Mouse (Mus musculus) mesoderm, embryonic 11.5 days (tissue): ENCODE results near the gene Tenm4.
A peak's percentile ranks its signal among the peaks of the same experiment; 100 is the strongest.

Experiments used
- DNase-seq: peaks from one replicate; pipeline ENCODE4 v3.0.0-alpha.2; 2012; ENCODE audit warnings: low read depth, low spot score

Gene Tenm4

GRCm38 (mm10) chr7:96340826-96341225 is 169.8 kb downstream of the Tenm4 start:
- DNase-seq, result no peak

GRCm38 (mm10) chr7:96341479-96341878 is 170.4 kb downstream of the Tenm4 start:
- no peak for DNase-seq

DNA sequence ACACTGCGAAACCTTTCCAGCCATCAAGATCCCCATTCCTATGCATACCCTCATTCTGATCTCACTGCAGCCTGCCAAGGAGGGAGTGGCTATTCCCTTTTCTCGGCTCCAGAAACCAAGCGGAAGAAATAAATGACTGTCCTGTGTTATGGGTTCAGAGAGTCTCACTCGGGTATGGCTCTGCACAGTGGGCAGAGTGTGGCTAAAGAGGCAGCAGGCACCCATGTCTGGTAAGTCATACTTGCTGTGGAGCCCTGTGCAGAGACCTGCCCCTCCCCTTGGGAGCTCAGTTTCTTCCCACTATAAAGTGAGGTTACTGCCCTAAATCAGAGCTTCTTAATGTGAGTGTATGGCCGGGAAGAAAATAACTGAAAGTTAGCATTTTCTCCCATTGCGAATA is 171.9 kb downstream of the Tenm4 start:
- DNase-seq, result no peak

GRCm38 (mm10) chr7:96343667-96344066 is 172.6 kb downstream of the Tenm4 start:
- no peak for DNase-seq

GRCm38 (mm10) chr7:96352671-96353070 is 181.6 kb downstream of the Tenm4 start:
- DNase-seq, result no peak

- no peak for DNase-seq
Observed at GRCm38 (mm10) chr7:96356285-96356811, 185.3 kb downstream of the Tenm4 start.

- DNase-seq, result no peak
Observed at GRCm38 (mm10) chr7:96357550-96357949, 186.5 kb downstream of the Tenm4 start.

- no peak for DNase-seq
Observed at GRCm38 (mm10) chr7:96363311-96363710, 192.3 kb downstream of the Tenm4 start.

- no peak for DNase-seq
Observed at GRCm38 (mm10) chr7:96369947-96370346, 198.9 kb downstream of the Tenm4 start.

- no peak for DNase-seq
Observed at GRCm38 (mm10) chr7:96374004-96374663, 203.1 kb downstream of the Tenm4 start.

GRCm38 (mm10) chr7:96375507-96375906 is 204.5 kb downstream of the Tenm4 start:
- no peak for DNase-seq

- peak; percentile 43 for DNase-seq
Observed at GRCm38 (mm10) chr7:96383686-96384528, 212.9 kb downstream of the Tenm4 start.

DNA sequence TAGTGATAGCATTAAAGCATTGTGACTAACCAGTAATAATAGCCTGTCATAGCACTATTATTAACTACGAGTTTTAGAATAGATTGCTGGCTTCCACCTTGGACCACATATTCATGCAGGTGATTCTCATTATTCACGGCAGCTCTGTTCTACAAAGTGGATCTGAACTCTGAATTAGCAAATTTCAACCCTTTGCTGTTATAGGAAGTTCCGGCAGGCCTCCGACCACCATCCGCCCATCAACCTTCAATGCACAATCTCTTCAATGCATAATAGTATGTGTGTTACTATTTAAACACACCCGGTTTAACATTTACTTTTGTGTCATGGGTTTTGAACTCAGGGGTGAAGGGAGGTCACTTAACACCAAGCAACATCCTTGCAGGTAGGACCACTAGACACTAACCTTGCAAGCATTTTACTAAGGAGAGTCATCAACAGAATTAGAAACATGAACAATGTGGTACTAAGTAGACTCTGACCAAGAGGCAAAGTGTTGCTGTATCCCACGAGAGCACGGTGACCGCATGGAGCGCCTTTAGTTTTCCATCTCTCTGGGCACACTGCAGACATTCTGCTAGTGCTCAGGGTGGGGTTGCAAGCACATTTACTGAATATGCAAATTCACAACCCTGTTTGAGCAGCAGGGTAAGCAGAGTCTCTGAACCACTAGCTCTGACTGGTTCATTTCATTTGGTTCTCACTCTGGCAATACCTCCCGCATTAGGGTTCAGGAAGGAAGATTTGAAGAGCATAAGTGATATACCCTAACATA is 213.9 kb downstream of the Tenm4 start:
- no peak for DNase-seq

DNA sequence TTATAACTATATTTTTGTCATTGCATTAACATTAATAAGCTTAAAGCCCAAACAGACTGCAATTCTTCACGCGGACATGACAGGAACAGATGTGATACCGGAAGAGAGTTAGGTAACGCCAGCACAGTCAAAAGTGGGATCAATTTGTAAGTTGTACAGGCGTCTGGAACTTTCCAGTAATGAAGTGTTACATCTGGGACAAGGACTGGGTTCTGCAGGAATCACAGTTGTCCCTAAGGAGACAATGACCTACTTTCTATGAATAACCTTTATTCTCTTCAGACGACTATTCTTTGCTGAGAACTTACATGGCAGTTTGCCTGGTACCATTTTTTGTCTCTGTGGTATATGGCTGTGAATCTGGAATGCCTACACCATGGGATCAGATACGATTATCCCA is 214.8 kb downstream of the Tenm4 start:
- no peak for DNase-seq

- DNase-seq, result no peak
Observed at GRCm38 (mm10) chr7:96390034-96390670, 219.1 kb downstream of the Tenm4 start.

DNA sequence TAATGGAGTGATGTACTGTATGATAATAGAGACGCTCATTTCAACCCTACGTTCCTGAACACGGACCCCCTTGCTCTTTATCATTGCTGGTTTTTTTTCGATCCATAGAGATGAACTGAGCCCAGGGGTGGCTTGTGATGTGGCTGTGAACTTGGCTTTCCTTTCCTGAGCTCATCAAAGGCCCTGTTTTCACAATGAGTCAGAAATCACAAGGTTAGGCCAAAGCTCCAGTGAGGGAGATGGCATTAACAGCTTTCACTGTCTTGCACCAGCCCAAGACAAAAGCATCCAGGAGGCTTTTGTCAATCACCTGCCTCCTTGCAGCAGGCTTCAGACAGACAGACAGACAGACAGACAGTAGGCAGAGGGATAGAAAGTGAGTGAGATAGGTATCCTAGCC is 219.8 kb downstream of the Tenm4 start:
- no peak for DNase-seq

DNA sequence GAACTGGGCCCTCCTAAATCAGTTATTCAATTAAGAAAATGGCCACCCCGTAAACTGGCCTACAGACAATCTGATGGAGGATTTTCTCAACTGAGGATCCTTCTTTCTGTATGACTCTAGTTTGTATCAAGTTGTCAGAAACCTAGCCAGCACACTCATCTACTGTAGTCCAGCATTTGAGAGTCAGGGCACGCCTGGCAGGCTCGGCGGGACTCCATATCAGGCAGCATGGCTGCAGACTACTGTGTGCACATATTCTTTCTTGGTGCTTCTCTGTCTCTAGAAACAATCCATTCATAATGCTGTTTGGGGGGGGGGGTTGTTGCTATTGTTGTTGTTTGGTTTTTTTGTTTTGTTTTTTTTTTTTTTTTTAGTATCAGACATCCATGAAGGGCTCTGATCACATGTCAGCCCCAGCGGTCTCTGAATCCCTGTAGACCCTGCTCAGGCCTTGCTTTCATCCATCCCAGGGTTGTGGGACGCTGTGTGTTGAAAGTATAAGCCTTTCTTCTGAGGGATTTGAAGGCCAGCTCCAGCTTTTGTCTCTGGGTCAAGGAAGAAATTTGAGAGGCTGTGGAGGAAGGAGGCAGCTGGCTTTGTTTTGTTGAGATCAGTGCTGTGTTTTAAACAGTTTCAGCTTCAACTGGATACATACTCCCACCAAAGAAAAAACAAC is 220.9 kb downstream of the Tenm4 start:
- no peak for DNase-seq

GRCm38 (mm10) chr7:96392600-96392999 is 221.6 kb downstream of the Tenm4 start:
- DNase-seq, result no peak

DNA sequence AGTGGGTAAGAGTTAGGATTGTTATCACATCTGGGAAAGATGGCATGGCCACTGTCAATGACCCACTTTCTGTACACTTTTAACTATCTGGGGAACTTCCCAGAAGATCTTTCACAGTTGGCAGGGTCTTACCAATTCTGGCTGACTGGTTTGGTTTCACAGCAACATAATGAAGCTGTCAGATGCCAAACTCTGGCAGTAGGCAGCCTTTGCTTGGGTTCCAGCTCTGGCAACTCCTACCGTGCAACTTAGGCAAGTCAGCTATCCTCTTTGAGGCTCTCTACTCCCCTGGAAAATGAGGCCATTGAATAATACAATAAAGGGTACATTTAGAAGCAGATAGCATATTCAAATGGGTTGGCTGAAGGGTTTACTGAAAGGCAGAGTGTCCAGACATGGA is 226.9 kb downstream of the Tenm4 start:
- no peak for DNase-seq

GRCm38 (mm10) chr7:96400411-96400810 is 229.4 kb downstream of the Tenm4 start:
- peak; percentile 37 for DNase-seq

DNA sequence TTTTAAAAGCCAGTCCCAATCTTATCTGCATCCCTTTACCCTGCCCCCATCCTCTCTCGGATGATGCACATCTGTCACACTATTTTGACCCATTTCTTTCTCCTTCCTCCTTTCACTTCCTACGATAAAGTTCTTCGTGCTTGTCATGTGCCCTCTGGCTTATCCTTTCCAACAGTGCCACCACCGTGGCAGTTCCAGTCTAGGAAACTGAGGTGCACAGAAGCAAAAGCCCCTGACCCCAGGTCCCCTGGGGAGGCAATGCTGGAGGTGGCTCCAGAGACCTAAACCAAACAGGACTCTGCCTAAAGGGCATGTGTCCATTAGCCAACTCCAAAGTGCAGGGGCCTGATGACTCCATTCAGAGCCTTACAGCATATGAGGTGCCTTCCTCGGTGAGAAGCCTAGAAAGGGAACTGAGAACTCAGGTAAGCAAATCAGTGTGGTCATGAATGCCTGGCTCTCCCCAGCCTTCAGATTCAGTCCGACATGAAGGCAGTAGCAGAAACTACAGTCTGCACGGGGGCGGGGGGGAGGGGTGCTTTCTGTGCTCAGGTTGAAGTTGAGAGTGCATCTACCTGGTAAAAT is 235.7 kb downstream of the Tenm4 start:
- no peak for DNase-seq
